Comparison of ENCODE assay signal across 13 mouse cellular contexts in genomic region chr11:97677842-97678241, GRCm38 (mm10). TPM values are rescaled to one million over a fixed set of nuclear protein-coding genes. Genes with fewer than 3 reads are reported as not detected.
A peak's percentile ranks its signal among the peaks of the same experiment; 100 is the strongest.
DNase-seq lines count a peak whose midpoint lies in the region; ATAC-seq lines count a peak whose summit lies in the region.
"Had no signal": no experiment of that assay in that cellular context is flagged by ENCODE, and none has a peak within 500 bp of the region (broad histone marks: within the 10 kb centered on the region; RNA-seq: fewer than 3 reads in every experiment).

No protein-coding gene starts in this region.

- H3K27ac ChIP-seq in heart, embryonic 12.5 days (ENCODE audit: poor library complexity, severe bottlenecking): no peak overlapping the region
- 0 out of 2 replicates have a peak overlapping the region, but pooled peaks have one; percentile 36 for H3K27ac ChIP-seq in midbrain, embryonic 11.5 days (ENCODE audit: low read depth, low read length)
- H3K27ac ChIP-seq in midbrain, embryonic 16.5 days (ENCODE audit: low read length): no peak overlapping the region
- peak overlapping the region; percentile 46 for H3K27ac ChIP-seq in limb, embryonic 10.5 days

- intact Hi-C loops in heart, postnatal 25 days (cut with DNase I): no loop called here

- H3K9me3 ChIP-seq in heart, embryonic 12.5 days (replicated peaks): no peaks in the 10 kb centered on the region
- no peaks in the 10 kb centered on the region for H3K9me3 ChIP-seq in midbrain, embryonic 11.5 days (ENCODE audit: control insufficient read depth, low read length)
- H3K9me3 ChIP-seq in midbrain, embryonic 16.5 days (replicated peaks; ENCODE audit: control insufficient read depth, low read length, poor library complexity, severe bottlenecking): no peaks in the 10 kb centered on the region
- no peaks in the 10 kb centered on the region for H3K9me3 ChIP-seq in limb, embryonic 10.5 days (replicated peaks)

- peaks cover 20% of the 10 kb centered on the region for H3K4me1 ChIP-seq in heart, embryonic 12.5 days (replicated peaks)
- peaks cover 24% of the 10 kb centered on the region for H3K4me1 ChIP-seq in midbrain, embryonic 11.5 days (ENCODE audit: control insufficient read depth, insufficient read depth, low read length)
- peaks cover 5% of the 10 kb centered on the region; the same call in 1 of the 2 replicates for H3K4me1 ChIP-seq in midbrain, embryonic 16.5 days (ENCODE audit: control insufficient read depth, insufficient read depth, low read length)
- peaks cover 14% of the 10 kb centered on the region for H3K4me1 ChIP-seq in limb, embryonic 10.5 days

- H3K27me3 ChIP-seq in heart, embryonic 12.5 days (replicated peaks): no peaks in the 10 kb centered on the region
- H3K27me3 ChIP-seq in midbrain, embryonic 11.5 days (ENCODE audit: control insufficient read depth, insufficient read depth, low read length): no peaks in the 10 kb centered on the region
- H3K27me3 ChIP-seq in midbrain, embryonic 16.5 days (ENCODE audit: control insufficient read depth, insufficient read depth, low read depth, low read length): no peaks in the 10 kb centered on the region
- H3K27me3 ChIP-seq in limb, embryonic 10.5 days (ENCODE audit: low read depth, poor library complexity, severe bottlenecking): no peaks in the 10 kb centered on the region

- 0 out of 2 replicates have a peak, but pooled peaks have one; percentile 3 for ATAC-seq in heart, embryonic 12.5 days (ENCODE audit: insufficient number of reproducible peaks, low FRiP score)
- ATAC-seq in midbrain, embryonic 11.5 days (ENCODE audit: low FRiP score): peak; percentile 55; the same call in 1 of the 2 replicates
- ATAC-seq in midbrain, embryonic 16.5 days: no peak
- no peak for ATAC-seq in granulocyte monocyte progenitor cell, adult 5-6 weeks (replicated peaks; ENCODE audit: poor library complexity, severe bottlenecking)

- no peak overlapping the region for H3K4me3 ChIP-seq in heart, embryonic 12.5 days
- no peak overlapping the region for H3K4me3 ChIP-seq in midbrain, embryonic 11.5 days (ENCODE audit: low read depth, low read length)
- H3K4me3 ChIP-seq in midbrain, embryonic 16.5 days (ENCODE audit: low read depth, low read length): no peak overlapping the region
- H3K4me3 ChIP-seq in limb, embryonic 10.5 days: no peak overlapping the region
- H3K4me3 ChIP-seq: erythroblast, embryonic 14.5 days; myocyte had no signal

- DNase-seq in heart, postnatal 25 days (ENCODE audit: low spot score): no peak
- DNase-seq in midbrain, embryonic 11.5 days (ENCODE audit: low spot score, missing footprints): no peak
- no peak for DNase-seq in limb, embryonic 10.5 days (ENCODE audit: low spot score)
- DNase-seq in left cerebral cortex, adult 8-10 months (ENCODE audit: low spot score in 2 of 2): no peak
- no peak for DNase-seq in heart, adult 11 months
- DNase-seq: cerebellum, postnatal 36 days; gastrocnemius, postnatal 10 days; thymus, adult 2 months had no signal

- 73% methylated on average over 8 of the region's 8 CpGs for WGBS in heart, embryonic 12.5 days
- WGBS in midbrain, embryonic 11.5 days: 28% methylated on average over 8 of the region's 8 CpGs
- 41% methylated on average over 8 of the region's 8 CpGs for WGBS in midbrain, embryonic 16.5 days
- WGBS in limb, embryonic 10.5 days: 75% methylated on average over 8 of the region's 8 CpGs

- no peak overlapping the region for H3K4me2 ChIP-seq in heart, embryonic 12.5 days
- H3K4me2 ChIP-seq in midbrain, embryonic 11.5 days: no peak overlapping the region
- H3K4me2 ChIP-seq in midbrain, embryonic 16.5 days (ENCODE audit: low read length): no peak overlapping the region

- no peak overlapping the region for H3K9ac ChIP-seq in heart, embryonic 12.5 days
- peak overlapping the region; percentile 30; the same call in 1 of the 2 replicates for H3K9ac ChIP-seq in midbrain, embryonic 11.5 days (ENCODE audit: low read length)
- H3K9ac ChIP-seq in midbrain, embryonic 16.5 days (ENCODE audit: low read depth, low read length): no peak overlapping the region

- peaks cover 93% of the 10 kb centered on the region for H3K36me3 ChIP-seq in heart, embryonic 12.5 days
- H3K36me3 ChIP-seq in midbrain, embryonic 11.5 days (ENCODE audit: control insufficient read depth, insufficient read depth, low read length): peaks cover 23% of the 10 kb centered on the region
- H3K36me3 ChIP-seq in midbrain, embryonic 16.5 days (ENCODE audit: control insufficient read depth, insufficient read depth, low read length): peaks cover 29% of the 10 kb centered on the region
- peaks cover 98% of the 10 kb centered on the region for H3K36me3 ChIP-seq in limb, embryonic 10.5 days

RNA-seq across cellular contexts. Expression of gene Cisd3, which starts 7.8 kb away (rescaled TPM):
- 40.5 and 44.8 TPM in 2 replicates for polyA plus RNA-seq in heart, embryonic 12.5 days (2016; fragmentation: Nextera tagmentation; extraction: Ambion mirVana)
- 100 to 1,000 TPM; 145 to 155 TPM for total RNA-seq in heart, postnatal 25 days (2021)
- polyA plus RNA-seq in midbrain, embryonic 11.5 days (2014; fragmentation: Nextera tagmentation; extraction: Ambion mirVana): 13.4 and 19.0 TPM in 2 replicates
- 24.4 and 29.8 TPM in 2 replicates for polyA plus RNA-seq in midbrain, embryonic 16.5 days (2015; fragmentation: Nextera tagmentation; extraction: Ambion mirVana)
- 9.4 and 15.3 TPM in 2 replicates for polyA plus RNA-seq in limb, embryonic 10.5 days (2016; fragmentation: Nextera tagmentation; extraction: Ambion mirVana)
- total RNA-seq in granulocyte monocyte progenitor cell, adult 5-6 weeks (2014; fragmentation: Nextera tagmentation): 48.1 and 62.9 TPM in 2 replicates
- 0.82 and 6.5 TPM in 2 replicates for total RNA-seq in granulocyte monocyte progenitor cell, adult 5-6 weeks (2017)
- total RNA-seq in left cerebral cortex, adult 8-10 months (2022): 10 to 100 TPM; 44.0 to 61.2 (median 54.6) TPM
- polyA plus RNA-seq: erythroblast, embryonic 14.5 days had no signal

RNA-seq across cellular contexts. Expression of gene Mllt6, which starts 14.6 kb away (rescaled TPM):
- polyA plus RNA-seq in heart, embryonic 12.5 days (2016; fragmentation: Nextera tagmentation; extraction: Ambion mirVana): 1.8 and 2.2 TPM in 2 replicates
- total RNA-seq in heart, postnatal 25 days (2021): 10 to 100 TPM; 59.8 to 63.3 TPM
- polyA plus RNA-seq in midbrain, embryonic 11.5 days (2014; fragmentation: Nextera tagmentation; extraction: Ambion mirVana): 3.5 and 4.3 TPM in 2 replicates
- 3.3 and 3.5 TPM in 2 replicates for polyA plus RNA-seq in midbrain, embryonic 16.5 days (2015; fragmentation: Nextera tagmentation; extraction: Ambion mirVana)
- 2.5 TPM in 2 replicates for polyA plus RNA-seq in limb, embryonic 10.5 days (2016; fragmentation: Nextera tagmentation; extraction: Ambion mirVana)
- 5.7 and 8.5 TPM in 2 replicates for total RNA-seq in granulocyte monocyte progenitor cell, adult 5-6 weeks (2014; fragmentation: Nextera tagmentation)
- 4.9 and 6.5 TPM in 2 replicates for total RNA-seq in granulocyte monocyte progenitor cell, adult 5-6 weeks (2017)
- 100 to 1,000 TPM; 141 to 184 (median 161) TPM for total RNA-seq in left cerebral cortex, adult 8-10 months (2022)

RNA-seq across cellular contexts. Expression of gene Pcgf2, which starts 22.5 kb away (rescaled TPM):
- 11.0 and 12.3 TPM in 2 replicates for polyA plus RNA-seq in heart, embryonic 12.5 days (2016; fragmentation: Nextera tagmentation; extraction: Ambion mirVana)
- total RNA-seq in heart, postnatal 25 days (2021): 1 to 10 TPM; 6.2 to 6.4 TPM
- polyA plus RNA-seq in midbrain, embryonic 11.5 days (2014; fragmentation: Nextera tagmentation; extraction: Ambion mirVana): 13.4 and 16.1 TPM in 2 replicates
- polyA plus RNA-seq in midbrain, embryonic 16.5 days (2015; fragmentation: Nextera tagmentation; extraction: Ambion mirVana): 18.2 and 19.1 TPM in 2 replicates
- 21.0 and 21.5 TPM in 2 replicates for polyA plus RNA-seq in limb, embryonic 10.5 days (2016; fragmentation: Nextera tagmentation; extraction: Ambion mirVana)
- 6.3 and 14.3 TPM in 2 replicates for total RNA-seq in granulocyte monocyte progenitor cell, adult 5-6 weeks (2014; fragmentation: Nextera tagmentation)
- total RNA-seq in granulocyte monocyte progenitor cell, adult 5-6 weeks (2017): 1.8 and 2.8 TPM in 2 replicates
- total RNA-seq in left cerebral cortex, adult 8-10 months (2022): 10 to 100 TPM; 35.3 to 39.6 (median 37.6) TPM

RNA-seq across cellular contexts. Expression of gene Psmb3, which starts 25.4 kb away (rescaled TPM):
- 342 and 374 TPM in 2 replicates for polyA plus RNA-seq in heart, embryonic 12.5 days (2016; fragmentation: Nextera tagmentation; extraction: Ambion mirVana)
- 100 to 1,000 TPM; 150 to 151 TPM for total RNA-seq in heart, postnatal 25 days (2021)
- 477 and 517 TPM in 2 replicates for polyA plus RNA-seq in midbrain, embryonic 11.5 days (2014; fragmentation: Nextera tagmentation; extraction: Ambion mirVana)
- 387 and 401 TPM in 2 replicates for polyA plus RNA-seq in midbrain, embryonic 16.5 days (2015; fragmentation: Nextera tagmentation; extraction: Ambion mirVana)
- polyA plus RNA-seq in limb, embryonic 10.5 days (2016; fragmentation: Nextera tagmentation; extraction: Ambion mirVana): 626 and 675 TPM in 2 replicates
- total RNA-seq in granulocyte monocyte progenitor cell, adult 5-6 weeks (2014; fragmentation: Nextera tagmentation): 181 and 283 TPM in 2 replicates
- total RNA-seq in granulocyte monocyte progenitor cell, adult 5-6 weeks (2017): 168 and 196 TPM in 2 replicates
- total RNA-seq in left cerebral cortex, adult 8-10 months (2022): 100 to 1,000 TPM; 117 to 140 (median 132) TPM

RNA-seq across cellular contexts. Expression of gene Epop, which starts 48.3 kb away (rescaled TPM):
- 2.0 and 2.5 TPM in 2 replicates for polyA plus RNA-seq in heart, embryonic 12.5 days (2016; fragmentation: Nextera tagmentation; extraction: Ambion mirVana)
- 1 to 10 TPM in 1 of 2 experiments, under 1 TPM in 1; 0.94 to 1.5 TPM for total RNA-seq in heart, postnatal 25 days (2021)
- polyA plus RNA-seq in midbrain, embryonic 11.5 days (2014; fragmentation: Nextera tagmentation; extraction: Ambion mirVana): 7.0 and 12.0 TPM in 2 replicates
- polyA plus RNA-seq in midbrain, embryonic 16.5 days (2015; fragmentation: Nextera tagmentation; extraction: Ambion mirVana): 1.2 and 1.3 TPM in 2 replicates
- polyA plus RNA-seq in limb, embryonic 10.5 days (2016; fragmentation: Nextera tagmentation; extraction: Ambion mirVana): 16.1 and 23.8 TPM in 2 replicates
- 7.5 and 8.1 TPM in 2 replicates for total RNA-seq in granulocyte monocyte progenitor cell, adult 5-6 weeks (2014; fragmentation: Nextera tagmentation)
- 1.6 and 2.5 TPM in 2 replicates for total RNA-seq in granulocyte monocyte progenitor cell, adult 5-6 weeks (2017)
- total RNA-seq in left cerebral cortex, adult 8-10 months (2022): 10 to 100 TPM; 65.6 to 80.8 (median 72.9) TPM

Comparison
In these comparisons a context has a peak if more than half of its experiments do, and no peak if none do; other contexts are left out.
1. ATAC-seq: peak in heart, embryonic 12.5 days (single experiment) and midbrain, embryonic 11.5 days (single experiment); none in midbrain, embryonic 16.5 days (single experiment) and granulocyte monocyte progenitor cell, adult 5-6 weeks (single experiment).
2. H3K27ac ChIP-seq: peak in midbrain, embryonic 11.5 days (single experiment) and limb, embryonic 10.5 days (single experiment); none in heart, embryonic 12.5 days (single experiment) and midbrain, embryonic 16.5 days (single experiment).